Mouse (Mus musculus): ENCODE measurements around the gene Kcnk7. TPM values are rescaled to one million over a fixed set of nuclear protein-coding genes. Genes with fewer than 3 reads are reported as not detected.

Kcnk7 gene
- total RNA-seq (2021) (not detected), polyA plus RNA-seq (2012; rRNA removed) (not detected in 2 replicates)
- long read RNA-seq: 0 reads

DNA sequence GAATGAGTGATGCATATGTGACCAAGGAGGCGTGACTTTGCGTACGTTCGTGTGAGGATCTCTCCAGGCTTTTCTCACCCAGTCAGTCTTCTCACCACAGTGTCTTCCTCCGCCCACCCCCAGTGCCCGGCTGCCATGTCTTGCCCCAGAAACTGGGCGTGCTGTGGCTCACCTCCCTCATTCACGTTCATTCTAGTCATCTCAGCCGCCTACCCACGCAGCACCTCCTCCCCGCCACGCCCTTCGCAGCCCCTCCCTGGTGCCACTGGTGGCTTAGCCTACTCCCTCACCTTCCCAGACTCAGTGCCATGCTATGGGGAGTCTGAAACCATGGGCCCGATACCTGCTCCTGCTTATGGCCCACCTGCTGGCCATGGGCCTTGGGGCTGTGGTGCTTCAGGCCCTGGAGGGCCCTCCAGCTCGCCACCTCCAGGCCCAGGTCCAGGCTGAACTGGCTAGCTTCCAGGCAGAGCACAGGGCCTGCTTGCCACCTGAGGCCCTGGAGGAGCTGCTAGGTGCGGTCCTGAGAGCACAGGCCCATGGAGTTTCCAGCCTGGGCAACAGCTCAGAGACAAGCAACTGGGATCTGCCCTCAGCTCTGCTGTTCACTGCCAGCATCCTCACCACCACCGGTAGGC lies at the start of gene Kcnk7:
Gene Kcnk7 (plus strand): TSS at position 205 of the 638 bp plus-strand sequence.
- Histone ChIP-seq H3K4me1 (ENCODE audit: control insufficient read depth, insufficient read depth, low read length) (peaks cover 3% of the 10 kb centered on the region), H3K79me2 (replicated peaks; ENCODE audit: control insufficient read depth, insufficient read depth, low read length) (no peaks in the 10 kb centered on the region), H3K27me3 (ENCODE audit: control insufficient read depth, insufficient read depth, low read length) (no peaks in the 10 kb centered on the region), H3K4me3 (no peak within 1 kb of the TSS), H3K9ac (ENCODE audit: low read depth, low read length) (no peak within 1 kb of the TSS), H3K27ac (peak within 1 kb of the TSS; percentile 13; the same call in 1 of the 2 replicates), H3K36me3 (ENCODE audit: control insufficient read depth, insufficient read depth, low read length) (no peaks in the 10 kb centered on the region)
- WGBS: 61% methylated on average over 17 of the region's 17 CpGs
- no peak for TF ChIP-seq CTCF (IDR thresholded peaks at IDR 0.05)
- TF ChIP-seq EP300 (IDR thresholded peaks at IDR 0.05; ENCODE audit: insufficient read depth, low read depth, low read length): no peak
- TF ChIP-seq POLR2A (IDR thresholded peaks at IDR 0.05; ENCODE audit: insufficient read depth, low read depth, low read length): no peak
- DNase-seq: peak in 1 of 2 experiments; percentile 25
- intact Hi-C loops (cut with DNase I): no loop called here

DNA sequence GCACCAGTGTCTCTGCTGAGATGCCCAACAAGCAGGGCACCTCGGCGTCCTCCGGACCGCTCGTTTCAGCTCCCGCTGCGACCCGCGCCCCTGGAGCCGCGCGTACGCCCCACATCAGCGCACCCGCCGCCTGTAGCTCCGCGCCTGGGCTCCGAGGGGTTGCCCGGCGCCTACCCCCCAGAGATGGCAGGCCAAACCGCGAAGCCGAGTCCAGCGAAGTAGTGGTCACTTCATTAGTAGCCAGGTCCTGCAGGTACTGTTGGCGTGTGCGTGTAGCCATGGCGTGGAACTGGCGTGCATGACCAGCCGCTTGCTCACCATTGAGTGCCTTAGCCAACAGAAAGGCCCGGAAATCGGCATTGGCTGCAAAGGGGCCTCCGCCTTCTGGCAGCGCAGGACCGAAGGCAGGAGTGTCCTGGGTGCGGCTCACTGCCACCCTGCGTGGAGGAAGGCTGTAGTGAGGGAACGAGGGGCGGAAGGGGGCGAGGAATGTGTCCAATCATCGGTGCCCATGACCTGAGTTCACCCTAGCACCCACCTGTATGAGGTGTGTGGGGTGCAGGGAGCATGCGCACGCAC lies 49.4 kb upstream of the Kcnk7 start:
- Histone ChIP-seq H3K4me3 (no peak overlapping the region), H3K9ac (ENCODE audit: low read depth, low read length) (no peak overlapping the region), H3K4me1 (ENCODE audit: control insufficient read depth, insufficient read depth, low read length) (no peaks in the 10 kb centered on the region), H3K27me3 (ENCODE audit: control insufficient read depth, insufficient read depth, low read length) (peaks cover 2% of the 10 kb centered on the region; the same call in 1 of the 2 replicates), H3K27ac (no peak overlapping the region), H3K79me2 (replicated peaks; ENCODE audit: control insufficient read depth, insufficient read depth, low read length) (no peaks in the 10 kb centered on the region), H3K36me3 (ENCODE audit: control insufficient read depth, insufficient read depth, low read length) (no peaks in the 10 kb centered on the region)
- no peak for DNase-seq
- WGBS: 58% methylated on average over 43 of the region's 43 CpGs
- TF ChIP-seq CTCF (IDR thresholded peaks at IDR 0.05): no peak
- TF ChIP-seq POLR2A (IDR thresholded peaks at IDR 0.05; ENCODE audit: insufficient read depth, low read depth, low read length): no peak
- no peak for TF ChIP-seq EP300 (IDR thresholded peaks at IDR 0.05; ENCODE audit: insufficient read depth, low read depth, low read length)
- intact Hi-C loops (cut with DNase I): no loop called here

DNA sequence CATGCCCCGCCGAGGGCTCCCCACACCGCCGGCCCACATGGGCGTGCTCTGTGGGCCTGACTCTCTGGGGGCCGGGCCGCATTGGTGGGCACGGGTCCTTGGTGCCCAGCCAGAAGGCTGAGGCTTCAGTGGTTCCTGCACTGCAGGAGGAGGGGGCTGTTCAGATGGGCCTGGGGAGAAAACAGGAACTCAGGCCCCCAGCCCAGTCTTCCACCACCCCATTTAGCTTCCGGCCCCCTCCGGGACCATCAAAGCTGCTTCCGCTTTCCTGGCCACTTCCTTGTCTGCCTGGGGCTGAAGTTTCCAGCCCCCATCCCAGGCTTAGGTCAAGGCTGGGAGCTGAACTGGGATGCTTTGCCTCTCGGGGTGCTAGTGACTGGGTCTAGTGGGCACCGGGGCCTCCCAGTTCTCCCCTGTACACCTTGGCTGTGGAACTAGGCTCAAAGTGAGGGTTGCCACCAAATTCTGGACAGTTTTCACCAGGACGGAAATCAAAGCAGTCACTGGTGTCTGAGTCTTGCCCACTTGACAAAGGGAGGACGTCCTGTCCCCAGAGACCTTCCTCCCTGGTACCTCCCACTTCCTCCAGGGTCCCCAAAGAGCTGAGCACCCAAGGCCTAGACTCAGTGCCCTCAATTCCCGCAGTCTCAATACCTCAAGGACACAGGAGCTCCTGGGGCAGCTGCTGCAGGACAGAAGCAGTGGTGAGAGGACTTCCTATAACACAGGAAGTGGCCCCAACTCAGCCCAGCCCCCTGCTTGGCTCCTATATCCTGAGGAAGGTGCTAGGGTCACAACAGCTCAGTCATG lies 43.0 kb upstream of the Kcnk7 start:
- WGBS: 39% methylated on average over 16 of the region's 16 CpGs
- peak overlapping the region; percentile 45 for H3K4me3 ChIP-seq
- peak overlapping the region; percentile 86 for H3K27ac ChIP-seq
- peak overlapping the region; percentile 65 for H3K9ac ChIP-seq (ENCODE audit: low read depth, low read length)
- H3K4me1 ChIP-seq (ENCODE audit: control insufficient read depth, insufficient read depth, low read length): peaks cover 10% of the 10 kb centered on the region
- no peak; the same call in 1 of the 2 replicates for TF ChIP-seq EP300 (IDR thresholded peaks at IDR 0.05; ENCODE audit: insufficient read depth, low read depth, low read length)
- peak; percentile 36; the same call in 1 of the 2 replicates for TF ChIP-seq POLR2A (IDR thresholded peaks at IDR 0.05; ENCODE audit: insufficient read depth, low read depth, low read length)
- H3K79me2 ChIP-seq (replicated peaks; ENCODE audit: control insufficient read depth, insufficient read depth, low read length): 0 out of 2 replicates have a peak, but pooled peaks cover 2% of the 10 kb centered on the region
- DNase-seq: peak; percentile 67 to 81
- H3K36me3 ChIP-seq (ENCODE audit: control insufficient read depth, insufficient read depth, low read length): no peaks in the 10 kb centered on the region
- H3K27me3 ChIP-seq (ENCODE audit: control insufficient read depth, insufficient read depth, low read length): no peaks in the 10 kb centered on the region
- intact Hi-C loops (cut with DNase I): loop anchor here (2.0 kb wide), 1 partner anchor 18 kb away; no protein-coding TSS in a partner anchor

DNA sequence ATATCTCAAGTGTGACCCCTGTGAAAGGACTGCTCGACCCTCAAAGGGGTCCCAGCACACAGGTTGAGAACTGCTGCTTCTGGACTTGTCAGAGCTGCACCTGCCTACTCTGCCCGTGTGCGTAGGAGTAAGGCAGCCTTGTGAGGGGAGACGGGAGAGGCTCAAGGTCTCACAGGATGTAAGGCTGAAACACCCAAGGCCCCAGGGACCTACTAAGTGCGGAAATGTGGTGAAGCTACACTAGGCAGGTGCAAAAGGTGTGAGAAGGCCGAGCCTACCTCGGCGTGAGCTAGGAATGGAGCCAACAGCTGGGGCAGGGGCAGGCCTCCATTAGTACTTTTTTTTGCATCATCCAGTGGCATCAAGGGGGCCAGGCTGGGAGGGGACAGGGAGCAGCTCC lies 41.9 kb upstream of the Kcnk7 start:
- DNase-seq: peak in 1 of 2 experiments; percentile 40
- H3K4me1 ChIP-seq (ENCODE audit: control insufficient read depth, insufficient read depth, low read length): peaks cover 10% of the 10 kb centered on the region
- no peaks in the 10 kb centered on the region for H3K27me3 ChIP-seq (ENCODE audit: control insufficient read depth, insufficient read depth, low read length)
- intact Hi-C loops (cut with DNase I): loop anchor here (2.0 kb wide), 3 partner anchors 14 to 52 kb away; partner anchors contain the start of genes Kat5 and Rela
- 0 out of 2 replicates have a peak, but pooled peaks cover 2% of the 10 kb centered on the region for H3K79me2 ChIP-seq (replicated peaks; ENCODE audit: control insufficient read depth, insufficient read depth, low read length)
- H3K9ac ChIP-seq (ENCODE audit: low read depth, low read length): peak overlapping the region; percentile 67
- no peaks in the 10 kb centered on the region for H3K36me3 ChIP-seq (ENCODE audit: control insufficient read depth, insufficient read depth, low read length)
- WGBS: 38% methylated on average over 8 of the region's 8 CpGs
- TF ChIP-seq POLR2A (IDR thresholded peaks at IDR 0.05; ENCODE audit: insufficient read depth, low read depth, low read length) (no peak), CTCF (IDR thresholded peaks at IDR 0.05) (no peak), EP300 (IDR thresholded peaks at IDR 0.05; ENCODE audit: insufficient read depth, low read depth, low read length) (no peak)
- peak overlapping the region; percentile 86 for H3K27ac ChIP-seq
- H3K4me3 ChIP-seq: peak overlapping the region; percentile 70

DNA sequence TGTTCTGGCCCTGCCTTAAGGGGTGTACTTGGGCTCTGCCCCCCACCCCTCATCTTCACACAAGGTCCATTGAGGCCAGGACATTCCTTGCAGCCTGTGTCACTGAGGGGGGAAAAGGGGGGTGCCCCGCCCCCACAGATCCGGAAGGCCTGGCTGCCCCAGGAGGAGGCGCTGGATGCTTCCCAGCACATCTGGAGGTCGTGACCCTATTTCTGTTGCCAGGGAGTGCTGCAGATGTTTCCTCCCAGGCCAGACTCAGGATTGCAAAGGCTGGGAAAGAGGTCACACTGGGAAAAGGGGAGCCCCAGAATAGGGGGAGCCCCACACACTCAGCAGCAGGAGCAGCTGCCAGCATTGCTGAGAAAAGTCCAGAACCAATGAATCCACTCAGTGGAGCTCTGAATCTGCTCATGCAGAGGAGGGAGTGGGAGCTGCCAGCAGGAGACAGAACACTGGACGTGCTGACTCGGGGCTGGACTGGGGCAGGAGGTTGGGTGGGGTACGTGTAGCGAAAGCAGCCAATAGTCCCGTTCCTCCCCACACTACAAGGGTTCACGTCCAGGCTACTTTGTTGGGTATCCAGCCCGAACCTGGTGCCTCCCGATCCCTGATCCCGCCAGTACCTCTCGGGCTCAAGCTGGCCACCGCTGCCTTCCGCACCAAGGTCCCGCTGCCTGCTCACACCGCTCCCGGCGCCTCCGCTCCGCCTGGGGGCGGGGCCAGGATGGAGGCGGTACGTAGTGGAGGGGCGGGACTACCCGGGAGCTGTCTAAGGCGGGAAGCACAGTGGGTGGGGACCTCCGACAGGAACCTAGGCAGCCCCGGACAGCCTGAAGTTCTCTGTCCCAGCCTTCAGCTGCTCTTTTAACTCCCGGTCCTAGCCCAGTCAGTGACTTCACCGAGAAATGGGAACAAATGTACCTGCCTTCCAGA lies 40.9 kb upstream of the Kcnk7 start, which contains the start of gene Sipa1:
Gene Sipa1 (minus strand): TSS at position 727 of the 933 bp plus-strand sequence.
- DNase-seq: peak; percentile 98
- intact Hi-C loops (cut with DNase I): loop anchor here (1.0 to 2.0 kb wide), 4 partner anchors 14 to 52 kb away; partner anchors contain the start of genes Kat5, Map3k11, Pcnx3 and Rela
- H3K27ac ChIP-seq: peak within 1 kb of the TSS; percentile 86

More for the DNA sequence above, 40.9 kb upstream of the Kcnk7 start, which contains the start of gene Sipa1:
- Histone ChIP-seq H3K36me3 (ENCODE audit: control insufficient read depth, insufficient read depth, low read length) (no peaks in the 10 kb centered on the region), H3K4me1 (ENCODE audit: control insufficient read depth, insufficient read depth, low read length) (peaks cover 10% of the 10 kb centered on the region), H3K4me3 (peak within 1 kb of the TSS; percentile 70), H3K79me2 (replicated peaks; ENCODE audit: control insufficient read depth, insufficient read depth, low read length) (0 out of 2 replicates have a peak, but pooled peaks cover 2% of the 10 kb centered on the region), H3K27me3 (ENCODE audit: control insufficient read depth, insufficient read depth, low read length) (no peaks in the 10 kb centered on the region), H3K9ac (ENCODE audit: low read depth, low read length) (peak within 1 kb of the TSS; percentile 67)
- WGBS: 5% methylated on average over 32 of the region's 32 CpGs
- peak; percentile 74; the same call in 1 of the 2 replicates for TF ChIP-seq EP300 (IDR thresholded peaks at IDR 0.05; ENCODE audit: insufficient read depth, low read depth, low read length)
- peak; percentile 93 for TF ChIP-seq POLR2A (IDR thresholded peaks at IDR 0.05; ENCODE audit: insufficient read depth, low read depth, low read length)
- TF ChIP-seq CTCF (IDR thresholded peaks at IDR 0.05): peak; percentile 15; the same call in 1 of the 2 replicates

Data from heart, adult 2 months (tissue).